Mouse (Mus musculus): Measurements from ENCODE around the gene Prkrip1.
"Not testable (repeated sequence)": the region's sequence is repeated elsewhere in the genome, so short reads cannot be mapped to it uniquely, and the experiment has no call there.

Gene Prkrip1

DNA sequence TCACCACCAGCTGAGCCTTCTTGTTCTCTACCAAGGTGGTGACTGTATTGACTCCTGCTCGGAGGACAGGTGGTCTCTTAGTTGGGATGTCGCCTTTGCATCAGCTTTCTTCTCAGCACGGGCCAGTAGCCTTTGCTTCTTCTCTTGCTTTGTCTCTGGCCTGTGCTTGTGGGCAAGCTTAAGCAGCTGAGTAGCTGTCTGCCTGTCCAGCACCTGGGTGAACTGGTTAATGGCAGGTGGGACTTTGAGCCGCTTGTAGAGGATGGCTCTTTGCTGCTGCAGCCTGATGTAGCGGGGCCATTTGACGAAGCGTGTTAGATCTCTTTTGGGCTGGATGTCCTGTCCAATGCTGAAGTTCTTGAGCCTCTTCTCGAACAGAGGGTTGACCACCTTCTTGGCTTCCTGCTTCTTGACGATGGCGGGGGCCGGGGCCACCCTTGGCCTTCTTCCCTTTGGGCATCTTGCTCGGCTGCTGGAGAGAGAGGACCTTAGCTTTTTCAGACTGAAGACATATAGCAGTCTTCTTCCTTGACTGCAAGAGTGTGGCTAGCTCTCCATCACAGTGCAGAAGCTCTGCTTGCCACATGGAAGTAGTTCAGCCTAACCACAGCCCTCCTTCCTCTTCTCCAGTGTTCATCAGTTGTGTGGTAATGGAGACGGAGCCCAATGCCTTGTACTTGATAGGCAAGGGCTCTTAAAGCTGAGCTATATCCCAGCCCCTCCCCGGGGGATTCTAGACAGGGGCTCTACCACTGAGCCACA is 12.8 kb upstream of the Prkrip1 start:
- DNase-seq (ENCODE audit: low spot score), result not testable (repeated sequence)

GRCm38 (mm10) chr5:136210549-136210948 is 11.8 kb upstream of the Prkrip1 start:
- DNase-seq (ENCODE audit: low spot score), result no peak

DNA sequence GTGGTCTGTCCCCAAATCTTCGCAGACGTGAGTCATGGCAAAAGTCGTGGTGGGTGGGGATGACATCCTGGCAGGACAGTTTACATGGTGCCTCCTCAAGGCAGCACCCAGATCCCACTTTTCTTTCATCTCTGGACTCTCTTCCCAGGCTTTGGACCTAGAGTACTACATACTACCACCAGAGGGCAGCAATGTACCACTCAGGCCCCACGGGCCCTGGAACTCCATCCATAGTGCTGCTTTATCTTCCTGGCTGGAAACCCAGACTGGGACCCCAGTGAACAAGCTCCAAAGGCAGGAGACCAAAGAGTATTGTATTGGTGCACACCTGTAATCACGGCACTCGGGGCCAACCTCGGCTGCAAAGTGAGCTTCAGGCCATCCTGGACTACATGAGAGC is 3.1 kb upstream of the Prkrip1 start:
- peak; percentile 50 for DNase-seq (ENCODE audit: low spot score)

DNA sequence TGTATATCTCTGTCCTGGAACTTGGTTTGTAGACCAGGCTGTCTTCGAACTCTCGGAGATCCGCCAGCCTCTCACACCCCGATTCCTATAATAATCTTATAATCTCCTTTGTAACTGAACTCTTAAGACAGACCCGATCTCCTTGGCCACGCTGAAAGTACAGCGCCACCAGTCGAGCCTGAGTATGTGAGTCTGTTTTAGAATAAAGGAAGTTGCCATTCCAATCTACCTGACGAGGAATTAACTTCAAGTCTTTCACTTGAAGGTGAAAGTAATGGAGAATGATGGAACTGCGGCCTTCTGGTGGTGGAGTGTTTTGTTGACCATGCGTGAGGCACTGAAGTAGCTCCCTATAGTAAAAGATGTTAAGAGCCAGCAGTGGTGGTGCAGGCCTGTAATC is 763 bp upstream of the Prkrip1 start:
- DNase-seq (ENCODE audit: low spot score), result no peak

DNA sequence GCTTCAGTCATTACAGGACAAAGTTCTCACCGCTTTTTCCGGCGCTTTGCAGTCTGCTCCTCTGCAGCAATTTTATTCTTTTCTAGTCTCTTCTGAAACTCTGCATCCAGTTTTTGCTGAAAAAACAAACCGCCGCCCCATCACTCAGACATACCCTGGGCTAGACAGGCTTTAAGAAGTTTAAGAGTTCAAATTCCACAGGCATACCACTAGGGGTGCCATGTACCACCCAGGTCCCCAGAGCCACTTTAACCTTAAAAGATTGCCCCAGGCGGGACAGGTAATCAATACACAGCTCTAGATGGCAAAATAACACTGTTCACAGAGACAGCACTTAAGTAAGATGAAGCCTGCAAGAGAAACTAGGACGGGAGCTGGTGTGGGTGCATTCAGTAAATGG is 6.9 kb downstream of the Prkrip1 start:
- DNase-seq (ENCODE audit: low spot score), result no peak

DNA sequence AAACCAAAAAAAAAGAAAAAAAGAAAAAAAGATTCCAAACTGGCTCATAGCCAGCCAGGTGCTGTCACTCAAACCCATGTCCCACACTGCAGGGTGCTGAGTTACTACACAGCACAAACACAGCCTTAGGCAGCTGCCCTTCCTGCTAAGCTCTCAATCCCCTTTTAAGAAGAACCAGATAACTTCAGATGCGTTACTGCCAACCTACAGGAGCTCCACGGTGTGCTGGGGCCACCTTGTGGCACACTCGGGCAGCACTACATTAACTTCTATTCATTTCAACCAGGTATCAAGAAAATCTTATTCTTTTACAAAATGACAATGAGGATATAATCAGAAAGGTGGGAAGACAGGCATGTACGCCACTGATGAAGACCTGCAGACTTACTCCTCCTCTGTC is 12.0 kb downstream of the Prkrip1 start:
- no peak for DNase-seq (ENCODE audit: low spot score)

- DNase-seq (ENCODE audit: low spot score), result no peak
Observed at GRCm38 (mm10) chr5:136183766-136184165, 15.0 kb downstream of the Prkrip1 start.

DNA sequence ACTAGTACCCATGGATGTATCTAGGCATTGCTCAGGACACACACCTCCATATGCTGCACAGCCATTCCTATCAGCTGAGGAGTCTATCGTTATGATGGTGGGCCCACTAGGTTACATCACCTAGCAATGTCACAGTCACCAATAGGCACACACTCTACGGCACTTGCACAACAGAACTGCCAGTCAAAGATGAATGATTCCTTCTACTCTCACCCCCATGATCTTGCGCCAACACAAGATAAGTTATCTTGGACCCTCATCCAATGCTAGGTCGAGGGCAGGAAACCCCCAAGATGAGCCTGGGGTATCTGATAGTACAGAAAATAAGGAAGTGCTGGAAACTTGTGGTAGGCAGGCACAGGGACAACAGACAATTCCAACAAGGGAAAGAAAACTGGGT is 15.9 kb downstream of the Prkrip1 start:
- no peak for DNase-seq (ENCODE audit: low spot score)

- DNase-seq (ENCODE audit: low spot score), result no peak
Observed at GRCm38 (mm10) chr5:136182049-136182448, 16.7 kb downstream of the Prkrip1 start.

GRCm38 (mm10) chr5:136181197-136181596 is 17.6 kb downstream of the Prkrip1 start:
- no peak for DNase-seq (ENCODE audit: low spot score)

DNA sequence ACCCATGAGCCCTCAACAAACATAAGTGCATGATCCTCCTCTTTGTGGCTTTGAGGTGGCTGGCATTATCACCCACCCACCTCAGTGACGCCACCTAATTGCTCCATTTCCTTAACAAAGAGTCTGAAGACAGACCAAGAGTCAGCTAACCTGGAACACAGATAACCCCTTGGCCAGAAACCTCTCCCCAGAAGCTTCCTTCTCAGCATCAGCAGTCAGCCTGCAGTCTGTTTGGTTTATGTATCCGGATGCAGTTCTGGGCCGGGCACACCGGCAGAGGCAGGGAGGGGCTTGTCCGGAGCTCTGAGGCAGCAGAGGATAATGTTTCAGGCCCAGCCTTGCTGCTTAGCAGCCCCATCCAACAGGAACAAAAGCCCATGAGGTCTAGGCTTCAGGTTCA is 19.2 kb downstream of the Prkrip1 start:
- DNase-seq (ENCODE audit: low spot score), result no peak

- DNase-seq (ENCODE audit: low spot score), result no peak
Observed at GRCm38 (mm10) chr5:136173606-136174463, 24.9 kb downstream of the Prkrip1 start.

DNA sequence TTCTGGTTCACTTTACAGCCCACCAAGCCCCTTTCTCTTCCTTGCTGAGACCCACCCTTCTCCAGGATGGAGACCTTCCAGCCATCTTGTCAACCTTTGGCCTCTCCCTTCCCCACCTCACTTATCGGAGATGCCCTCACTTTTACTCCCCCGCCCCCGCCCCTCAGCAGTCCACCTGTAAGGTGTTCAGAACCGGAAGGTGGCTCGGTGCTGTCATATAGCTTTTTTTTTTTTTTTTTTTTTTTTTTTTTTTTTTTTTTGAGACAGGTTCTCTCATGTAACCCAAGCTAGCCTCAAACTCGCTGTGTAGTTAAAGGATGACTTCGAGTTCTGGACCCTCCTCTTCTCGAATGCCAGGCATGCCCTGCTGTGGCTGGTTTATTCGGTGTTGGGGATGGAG is 25.8 kb downstream of the Prkrip1 start:
- no peak for DNase-seq (ENCODE audit: low spot score)

GRCm38 (mm10) chr5:136171363-136172341 is 27.1 kb downstream of the Prkrip1 start:
- DNase-seq (ENCODE audit: low spot score), result no peak

DNA sequence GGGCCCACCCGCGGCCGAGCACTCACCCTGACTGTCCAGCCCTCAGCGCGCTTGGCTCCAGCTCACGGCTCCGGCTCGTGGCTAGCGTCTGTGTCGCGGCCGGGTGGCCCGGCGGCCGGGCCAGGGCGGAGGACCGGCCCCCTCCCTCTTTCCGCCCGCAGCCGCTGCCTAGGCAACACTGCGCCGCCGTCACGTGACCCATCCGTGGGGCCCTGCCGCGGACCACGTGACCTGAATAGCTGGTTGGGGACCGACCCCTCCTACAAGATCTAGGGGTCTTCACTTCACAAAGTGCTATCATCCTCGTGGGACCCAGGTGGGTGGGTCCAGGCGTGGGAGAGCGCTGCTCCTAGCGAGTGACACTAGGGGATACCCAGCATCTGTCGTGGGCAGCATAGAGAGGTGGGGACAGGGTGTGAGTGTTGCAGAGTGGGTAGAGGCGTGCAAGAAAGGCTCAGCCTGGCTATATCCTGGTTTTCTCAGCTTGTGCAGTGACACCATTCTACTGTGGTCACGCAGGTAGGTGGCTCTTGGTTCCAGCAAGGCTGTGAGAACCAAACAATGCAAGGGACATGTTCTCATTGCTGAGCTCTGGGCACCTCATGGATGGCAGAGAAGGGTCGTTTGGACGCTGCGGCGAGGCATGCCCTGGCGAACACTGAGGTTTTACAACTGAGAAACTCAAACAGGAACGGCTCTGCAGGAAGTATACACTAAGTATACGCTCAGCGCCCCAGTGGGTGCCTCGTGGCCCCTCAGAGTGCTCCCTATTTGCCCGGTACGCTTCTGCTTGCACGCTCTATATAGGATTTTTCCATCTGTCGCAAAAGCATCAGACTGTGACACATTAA is 28.0 kb downstream of the Prkrip1 start, which contains the start of gene Orai2:
Gene Orai2, minus strand, starts transcription at position 202 of the 851 bp plus-strand sequence.
- DNase-seq (ENCODE audit: low spot score), result peak; percentile 74

- no peak for DNase-seq (ENCODE audit: low spot score)
Observed at GRCm38 (mm10) chr5:136169626-136170511, 28.9 kb downstream of the Prkrip1 start.

- DNase-seq (ENCODE audit: low spot score), result no peak
Observed at GRCm38 (mm10) chr5:136168071-136168470, 30.7 kb downstream of the Prkrip1 start.

- no peak for DNase-seq (ENCODE audit: low spot score)
Observed at GRCm38 (mm10) chr5:136167296-136167695, 31.5 kb downstream of the Prkrip1 start.

- DNase-seq (ENCODE audit: low spot score), result no peak
Observed at GRCm38 (mm10) chr5:136165246-136165645, 33.5 kb downstream of the Prkrip1 start.
